Mouse (Mus musculus) midbrain, embryonic 16.5 days (tissue): Measurements from ENCODE around the gene Ccnb1. TPM values are rescaled to one million over a fixed set of nuclear protein-coding genes. Genes with fewer than 3 reads are reported as not detected.

Experiments
- ATAC-seq: fragments of 200-750 bp; cut with Nextera tagmentation; 2 replicates; pipeline ENCODE4 v1.8.0; 2017; ENCODE audit warnings: moderate TSS enrichment
- H3K27ac ChIP-seq: fragments of 300-500 bp; sonication (generic); 2 replicates; pipeline ENCODE4 v1.5.1; 2014; ENCODE audit warnings: mild to moderate bottlenecking, low read length, mixed read lengths
- H3K27me3 ChIP-seq: fragments of 300-500 bp; sonication (generic); 2 replicates; pipeline ENCODE4 v1.6.1; 2014; ENCODE audit warnings: low read depth, low read length, mixed read lengths; ENCODE audit not compliant: control insufficient read depth, insufficient read depth
- H3K36me3 ChIP-seq: fragments of 300-500 bp; sonication (generic); 2 replicates; pipeline ENCODE4 v1.6.1; 2014; ENCODE audit warnings: mild to moderate bottlenecking, low read length, moderate library complexity, mixed read lengths; ENCODE audit not compliant: control insufficient read depth, insufficient read depth
- H3K4me1 ChIP-seq: fragments of 300-500 bp; sonication (generic); 2 replicates; pipeline ENCODE4 v1.6.1; 2014; ENCODE audit warnings: mild to moderate bottlenecking, low read length, mixed read lengths; ENCODE audit not compliant: control insufficient read depth, insufficient read depth
- H3K4me2 ChIP-seq: fragments of 300-500 bp; sonication (generic); 2 replicates; pipeline ENCODE4 v1.6.1; 2014; ENCODE audit warnings: mild to moderate bottlenecking, low read length, mixed read lengths
- H3K4me3 ChIP-seq: fragments of 300-500 bp; sonication (generic); 2 replicates; pipeline ENCODE4 v1.5.1; 2014; ENCODE audit warnings: low read depth, mild to moderate bottlenecking, low read length, moderate library complexity, mixed read lengths
- H3K9ac ChIP-seq: fragments of 300-500 bp; sonication (generic); 2 replicates; pipeline ENCODE4 v1.6.1; 2014; ENCODE audit warnings: low read depth, low read length, mixed read lengths
- H3K9me3 ChIP-seq: fragments of 300-500 bp; sonication (generic); replicated peaks from 2 replicates; pipeline ENCODE4 v1.6.1; 2014; ENCODE audit warnings: mild to moderate bottlenecking, low read length, mixed read lengths; ENCODE audit not compliant: control insufficient read depth, poor library complexity, severe bottlenecking
- WGBS: fragments of 180-500 bp; shearing (Covaris S2); extraction: QIAGEN DNeasy Blood & Tissue Kit; methylation state at CpG from one replicate; pipeline ENCODE4 v1.1.7; 2014; 5-methylcytosine and 5-hydroxymethylcytosine counted together
- polyA plus RNA-seq: library from polyadenylated mRNA; unstranded; fragments of >200 nt; fragmentation: Nextera tagmentation; extraction: Ambion mirVana; gene quantifications from 2 replicates; pipeline ENCODE4 v1.2.1, GENCODE M21; 2015

Ccnb1 gene
- polyA plus RNA-seq, result 22.2 and 31.0 TPM in 2 replicates

DNA sequence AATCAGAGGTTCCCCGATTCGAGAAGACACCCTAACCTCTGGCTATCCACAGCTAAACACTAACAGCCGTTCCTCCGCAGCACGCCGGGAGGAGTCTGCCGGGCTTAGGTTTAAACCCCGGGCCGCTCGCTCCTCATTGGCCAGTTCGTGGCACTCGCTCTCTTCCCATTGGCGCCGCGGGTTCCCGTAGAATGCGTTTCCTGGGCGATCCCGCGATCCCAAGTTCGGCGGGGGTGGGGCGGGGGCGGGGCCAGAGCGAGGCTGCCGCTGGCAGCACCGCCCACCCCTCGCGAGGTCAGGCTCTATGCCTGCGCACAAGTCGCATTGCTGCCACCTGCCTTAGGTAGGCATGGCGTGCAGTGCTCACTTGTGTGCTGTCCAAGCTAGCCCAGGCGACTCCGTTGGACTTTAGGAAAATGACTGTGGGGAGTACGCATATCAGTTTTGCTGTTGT is at the start of gene Ccnb1:
TSS of gene Ccnb1 (minus strand) at position 157 of the 454 bp plus-strand sequence.
- WGBS, result under 1% methylated on average over 35 of the region's 35 CpGs
- peak within 1 kb of the TSS; percentile 49 for H3K4me3 ChIP-seq
- peaks cover 6% of the 10 kb centered on the region for H3K4me1 ChIP-seq
- peak; percentile 99 for ATAC-seq
- peak within 1 kb of the TSS; percentile 95 for H3K4me2 ChIP-seq
- no peak within 1 kb of the TSS for H3K27ac ChIP-seq
- no peaks in the 10 kb centered on the region for H3K27me3 ChIP-seq
- H3K9me3 ChIP-seq, result no peaks in the 10 kb centered on the region
- peak within 1 kb of the TSS; percentile 63; the same call in 1 of the 2 replicates for H3K9ac ChIP-seq
- H3K36me3 ChIP-seq, result no peaks in the 10 kb centered on the region

DNA sequence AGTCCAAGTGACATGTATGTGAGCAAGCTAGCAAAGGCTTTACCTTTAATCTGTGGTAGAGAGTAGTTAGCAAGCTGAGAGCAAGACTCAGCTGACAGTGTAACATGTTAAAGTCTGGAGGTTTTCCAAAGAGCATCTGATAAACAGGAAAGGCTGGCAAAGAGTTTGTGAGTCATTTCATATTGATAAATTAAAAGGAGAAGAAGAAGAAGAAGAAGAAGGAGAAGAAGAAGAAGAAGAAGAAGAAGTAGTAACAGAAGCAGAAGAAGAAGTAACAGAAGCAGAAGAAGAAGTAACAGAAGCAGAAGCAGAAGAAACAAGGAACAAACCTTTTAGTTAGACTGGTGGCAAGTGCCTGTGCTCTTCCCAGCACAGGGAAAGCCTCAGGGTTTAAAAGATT is 48.4 kb upstream of the Ccnb1 start:
- Histone ChIP-seq H3K4me2 (no peak overlapping the region), H3K4me3 (no peak overlapping the region), H3K27me3 (0 out of 2 replicates have a peak, but pooled peaks cover 3% of the 10 kb centered on the region), H3K36me3 (no peaks in the 10 kb centered on the region), H3K9me3 (no peaks in the 10 kb centered on the region), H3K27ac (no peak overlapping the region), H3K4me1 (peaks cover 18% of the 10 kb centered on the region), H3K9ac (no peak overlapping the region)
- no peak for ATAC-seq

DNA sequence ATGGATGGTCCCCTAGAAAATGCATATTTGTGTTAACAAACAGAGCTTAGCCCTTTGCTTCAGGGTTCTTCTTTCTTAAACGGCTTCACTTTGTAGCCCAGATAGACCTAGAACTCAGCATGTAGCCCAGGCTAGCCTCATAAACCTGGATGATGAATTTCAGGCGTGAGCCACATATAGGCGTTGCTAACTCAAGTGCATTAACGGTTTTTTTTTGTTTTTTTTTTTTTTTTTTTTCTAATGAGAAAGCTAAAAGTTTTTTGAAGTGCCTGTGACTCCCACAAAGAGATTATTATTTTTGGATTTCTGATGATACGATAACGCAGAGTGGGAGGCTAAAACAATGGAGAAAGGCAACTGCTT is 47.3 kb upstream of the Ccnb1 start:
- no peak for ATAC-seq
- Histone ChIP-seq H3K9ac (peak overlapping the region; percentile 41; the same call in 1 of the 2 replicates), H3K27ac (peak overlapping the region; percentile 93), H3K4me3 (peak overlapping the region; percentile 95), H3K27me3 (0 out of 2 replicates have a peak, but pooled peaks cover 3% of the 10 kb centered on the region), H3K9me3 (no peaks in the 10 kb centered on the region), H3K4me1 (peaks cover 20% of the 10 kb centered on the region), H3K36me3 (no peaks in the 10 kb centered on the region), H3K4me2 (peak overlapping the region; percentile 48)
- WGBS, result 55% methylated on average over 6 of the region's 6 CpGs

DNA sequence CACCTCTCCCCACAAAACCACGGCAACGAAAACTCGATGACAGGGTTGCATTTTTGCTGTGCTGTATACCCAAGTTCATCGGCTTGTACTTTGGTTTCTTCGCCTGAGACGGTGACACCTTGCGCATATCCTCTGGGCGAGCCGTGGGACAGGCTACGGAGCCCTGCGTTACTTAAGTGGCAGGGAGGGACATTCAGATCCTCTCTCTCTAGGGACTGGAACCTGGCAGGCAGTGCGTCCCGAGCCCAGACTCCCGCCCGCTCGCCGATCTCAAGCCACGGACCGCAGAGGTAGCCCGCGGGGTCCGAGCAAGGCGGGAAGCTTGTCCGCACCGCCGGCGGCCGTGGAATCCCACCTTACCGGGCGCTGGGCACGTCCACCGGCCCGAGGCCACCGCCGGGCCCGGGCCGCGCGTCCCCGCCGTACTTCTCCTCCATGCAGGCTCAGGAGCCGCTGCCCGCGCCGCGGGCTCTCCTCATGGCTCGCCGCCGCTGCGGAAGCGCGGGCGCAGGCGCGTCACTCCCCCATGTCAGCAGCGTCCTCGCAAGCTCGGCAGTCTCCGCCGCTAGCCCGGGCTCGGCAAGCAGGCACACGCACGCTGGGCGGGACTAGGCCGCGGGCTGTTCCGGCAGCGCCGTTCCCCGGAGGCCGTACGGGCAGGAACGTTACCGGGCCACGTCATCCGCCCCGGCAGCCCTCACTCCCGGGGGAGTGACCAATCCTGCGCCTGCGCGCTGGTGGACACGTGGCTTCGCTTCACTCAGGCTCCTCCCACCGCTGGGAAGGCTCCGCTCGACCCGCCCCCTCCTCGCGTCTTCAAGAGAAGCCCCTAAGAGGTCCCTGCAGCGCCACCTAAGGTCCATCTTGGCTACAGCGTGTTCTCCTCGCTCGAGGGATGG is 46.6 kb upstream of the Ccnb1 start, which contains the start of gene Slc30a5:
TSS of gene Slc30a5 (minus strand) at position 687 of the 899 bp plus-strand sequence.
- Histone ChIP-seq H3K27ac (peak within 1 kb of the TSS; percentile 93), H3K4me2 (peak within 1 kb of the TSS; percentile 90), H3K9ac (peak within 1 kb of the TSS; percentile 89), H3K4me1 (peaks cover 20% of the 10 kb centered on the region), H3K9me3 (no peaks in the 10 kb centered on the region), H3K4me3 (peak within 1 kb of the TSS; percentile 95), H3K27me3 (0 out of 2 replicates have a peak, but pooled peaks cover 3% of the 10 kb centered on the region), H3K36me3 (no peaks in the 10 kb centered on the region)
- peak; percentile 96 for ATAC-seq
- WGBS, result under 1% methylated on average over 84 of the region's 94 CpGs

DNA sequence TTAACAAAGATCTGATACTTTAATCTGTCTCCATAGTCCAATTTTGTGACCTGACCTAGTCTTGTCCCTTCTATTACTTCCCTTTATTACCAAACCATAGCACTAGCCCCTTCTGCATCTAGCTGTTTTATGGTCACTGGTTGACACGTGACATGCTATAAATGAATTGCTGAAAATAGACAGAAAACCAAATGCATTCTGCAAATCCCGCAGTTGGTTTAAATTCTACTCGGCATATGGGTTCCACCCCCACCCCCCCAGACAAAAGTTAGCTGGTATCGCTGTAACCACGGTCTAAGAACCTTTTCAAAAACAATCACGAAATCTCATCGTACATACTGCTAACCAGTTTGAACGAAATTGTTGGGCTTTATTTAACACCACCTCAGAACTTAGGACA is 45.8 kb upstream of the Ccnb1 start:
- H3K4me2 ChIP-seq, result peak overlapping the region; percentile 90
- H3K4me3 ChIP-seq, result peak overlapping the region; percentile 95
- no peaks in the 10 kb centered on the region for H3K9me3 ChIP-seq
- peaks cover 20% of the 10 kb centered on the region for H3K4me1 ChIP-seq
- peak overlapping the region; percentile 89 for H3K9ac ChIP-seq
- 4% methylated on average over 8 of the region's 8 CpGs for WGBS
- no peak for ATAC-seq
- no peaks in the 10 kb centered on the region for H3K36me3 ChIP-seq
- no peaks in the 10 kb centered on the region for H3K27me3 ChIP-seq
- peak overlapping the region; percentile 93; the same call in 1 of the 2 replicates for H3K27ac ChIP-seq

DNA sequence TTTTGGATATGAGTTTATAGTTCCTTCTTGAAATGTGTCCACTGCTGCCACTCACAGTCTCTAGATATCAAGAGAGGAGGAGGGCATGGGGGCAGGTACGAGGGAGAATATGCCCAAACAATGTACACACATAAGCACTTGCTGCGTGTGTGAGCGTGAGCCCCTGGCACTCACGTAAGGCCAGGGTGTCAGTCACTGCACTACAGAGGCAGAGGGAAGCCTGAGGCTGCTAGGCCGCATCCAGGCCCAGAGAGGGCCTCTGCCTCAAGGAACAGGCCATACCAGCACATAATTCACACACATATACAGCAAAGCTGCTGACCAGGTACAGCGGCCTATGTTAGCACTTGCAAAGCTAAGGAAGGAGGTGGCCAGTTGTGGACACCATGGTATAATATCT is 44.8 kb upstream of the Ccnb1 start:
- H3K27ac ChIP-seq, result no peak overlapping the region
- no peaks in the 10 kb centered on the region for H3K9me3 ChIP-seq
- 85% methylated on average over 6 of the region's 6 CpGs for WGBS
- H3K36me3 ChIP-seq, result peaks cover 4% of the 10 kb centered on the region; the same call in 1 of the 2 replicates
- H3K27me3 ChIP-seq, result no peaks in the 10 kb centered on the region
- H3K4me3 ChIP-seq, result no peak overlapping the region
- no peak for ATAC-seq
- H3K4me2 ChIP-seq, result no peak overlapping the region
- H3K9ac ChIP-seq, result no peak overlapping the region
- H3K4me1 ChIP-seq, result peaks cover 20% of the 10 kb centered on the region

DNA sequence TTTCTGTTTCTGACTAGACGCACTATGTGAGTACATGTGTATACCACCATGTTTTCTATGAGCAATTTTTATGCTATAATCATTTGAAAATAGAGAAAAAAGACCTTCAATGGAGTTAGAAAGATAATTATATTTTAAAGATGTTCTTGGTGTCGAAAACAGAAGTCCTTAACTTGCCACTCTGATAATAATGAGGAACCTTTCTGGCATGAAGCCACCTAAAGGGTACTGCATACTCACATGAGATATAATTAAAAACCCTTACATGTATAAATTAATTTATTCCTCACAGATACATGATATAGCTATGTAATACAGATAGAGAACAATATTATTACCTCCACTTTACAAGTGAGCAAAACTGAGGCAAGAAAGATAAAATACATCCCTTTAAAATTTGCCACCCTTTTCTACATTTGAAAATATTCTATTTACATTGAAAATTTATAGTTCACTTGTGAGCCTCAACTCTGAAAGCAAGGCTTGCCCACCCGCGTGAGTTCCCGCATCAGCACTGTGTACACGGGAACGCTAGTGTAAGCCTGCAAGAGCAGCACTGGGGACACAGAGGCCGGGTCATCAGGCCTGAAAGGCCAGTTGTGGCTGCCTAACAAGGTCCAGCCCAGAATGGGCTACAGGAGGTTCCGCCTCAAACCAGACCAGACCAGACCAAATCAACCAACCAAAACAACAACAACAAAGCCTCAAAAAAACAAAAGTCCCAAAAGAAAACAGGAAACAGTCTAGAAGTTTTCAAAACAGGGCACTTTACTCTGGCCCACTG is 39.4 kb upstream of the Ccnb1 start:
- Histone ChIP-seq H3K27ac (no peak overlapping the region), H3K4me1 (peaks cover 5% of the 10 kb centered on the region), H3K4me3 (no peak overlapping the region), H3K4me2 (no peak overlapping the region), H3K9me3 (no peaks in the 10 kb centered on the region), H3K36me3 (peaks cover 20% of the 10 kb centered on the region), H3K27me3 (no peaks in the 10 kb centered on the region), H3K9ac (no peak overlapping the region)
- 95% methylated on average over 9 of the region's 9 CpGs for WGBS
- ATAC-seq, result no peak

DNA sequence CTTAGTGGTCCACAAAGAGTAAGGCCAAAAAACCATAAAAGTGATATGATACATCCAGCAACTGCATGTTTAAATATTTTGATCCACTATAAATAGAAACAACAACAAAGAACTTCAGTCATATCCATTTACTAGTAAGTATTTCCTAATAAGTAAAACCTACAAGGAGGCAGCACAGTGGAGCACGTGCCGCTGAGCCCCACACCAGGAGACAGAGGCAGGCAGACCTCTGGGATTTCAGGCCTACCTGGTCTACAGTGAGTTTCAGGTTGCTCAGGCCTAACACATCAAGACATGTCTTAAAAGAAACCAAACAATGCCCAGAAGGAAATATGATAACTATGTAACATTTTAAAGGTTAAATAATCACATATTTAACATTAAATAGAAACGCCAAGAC is 38.5 kb upstream of the Ccnb1 start:
- WGBS, result 87% methylated on average over 3 of the region's 3 CpGs
- Histone ChIP-seq H3K4me3 (no peak overlapping the region), H3K27ac (no peak overlapping the region), H3K4me2 (no peak overlapping the region), H3K9ac (no peak overlapping the region), H3K4me1 (0 out of 2 replicates have a peak, but pooled peaks cover 2% of the 10 kb centered on the region), H3K9me3 (no peaks in the 10 kb centered on the region), H3K36me3 (peaks cover 22% of the 10 kb centered on the region), H3K27me3 (no peaks in the 10 kb centered on the region)
- no peak for ATAC-seq
